Mouse (Mus musculus) E14TG2a.4 (cell line): ENCODE measurements around the gene Rbm47.

Experiments
- CTCF ChIP-seq: conservative IDR thresholded peaks from 2 replicates; pipeline ENCODE4 v1.5.1; 2014; ENCODE audit warnings: low read length
- NANOG ChIP-seq: IDR thresholded peaks from 2 replicates; pipeline ENCODE4 v1.6.1; 2014; ENCODE audit warnings: borderline replicate concordance, low read length, mixed read lengths
- POU5F1 ChIP-seq: IDR thresholded peaks from 2 replicates; pipeline ENCODE4 v1.6.1; 2014; ENCODE audit warnings: low read length, borderline replicate concordance

DNA sequence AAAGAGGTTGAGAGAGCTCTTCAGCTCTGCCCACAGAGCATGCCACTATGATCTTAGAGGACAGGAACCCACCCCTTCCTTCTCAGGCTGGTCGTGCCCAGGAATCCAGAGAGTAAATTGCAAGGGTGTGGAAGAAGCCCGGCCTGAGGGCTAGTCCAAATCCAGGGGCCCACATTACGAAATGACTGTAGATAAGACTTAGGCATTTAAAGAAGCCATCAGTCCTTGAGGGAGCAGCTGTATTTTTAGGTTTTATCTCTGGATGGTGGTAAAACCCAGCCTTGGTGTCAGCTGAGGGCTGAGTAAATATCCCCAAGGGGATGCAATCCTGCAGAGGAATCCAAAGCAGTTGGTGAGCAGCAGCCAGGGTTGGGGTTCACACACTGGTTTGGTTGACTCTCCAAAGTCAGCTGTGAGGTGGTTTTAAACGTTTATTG is 6.7 kb downstream of the Rbm47 start:
- TF ChIP-seq CTCF = no peak
- no peak for TF ChIP-seq POU5F1
- TF ChIP-seq NANOG = no peak
